Mouse (Mus musculus): Measurements from ENCODE around the gene Traf5. TPM values are rescaled to one million over a fixed set of nuclear protein-coding genes. Genes with fewer than 3 reads are reported as not detected.

Gene Traf5
- total RNA-seq, 2 experiments from 2014 or later = 2.6 TPM; not detected in 1

Other genes starting within 250 kb of the Traf5 start
- gene Slc30a1, start 185.8 kb downstream of the Traf5 start, total RNA-seq (2015; ENCODE audit: low replicate concordance) = 21.1 and 24.0 TPM in 2 replicates
- 30.1 and 42.1 TPM in 2 replicates for gene Slc30a1, start 185.8 kb downstream of the Traf5 start, total RNA-seq (2017; ENCODE audit: low replicate concordance)
- not detected in 2 replicates for gene Rd3, start 115.2 kb downstream of the Traf5 start, total RNA-seq (2015; ENCODE audit: low replicate concordance)
- gene Rd3, start 115.2 kb downstream of the Traf5 start, total RNA-seq (2017; ENCODE audit: low replicate concordance) = 0.26 TPM in 1 of 2 replicates, not detected in the other
- 7.5 and 12.5 TPM in 2 replicates for gene Rcor3, start 45.5 kb upstream of the Traf5 start, total RNA-seq (2015; ENCODE audit: low replicate concordance)
- 10.8 and 41.0 TPM in 2 replicates for gene Rcor3, start 45.5 kb upstream of the Traf5 start, total RNA-seq (2017; ENCODE audit: low replicate concordance)
- gene Kcnh1, start 98.2 kb upstream of the Traf5 start, total RNA-seq (2015; ENCODE audit: low replicate concordance) = not detected in 2 replicates
- gene Kcnh1, start 98.2 kb upstream of the Traf5 start, total RNA-seq (2017; ENCODE audit: low replicate concordance) = 0.14 TPM in 1 of 2 replicates, not detected in the other

Measured in erythroblast, adult 5-6 weeks (primary cell).